Mouse (Mus musculus) cerebellum, postnatal 14 days (tissue): Measurements from ENCODE around the gene Cryzl2.
A peak's percentile ranks its signal among the peaks of the same experiment; 100 is the strongest.

Experiments
- DNase-seq, 2 experiments: peaks; one replicate each; pipeline ENCODE4 v3.0.0; 2021; ENCODE audit warnings: mixed read lengths in 2 of 2

The Cryzl2 gene

DNA sequence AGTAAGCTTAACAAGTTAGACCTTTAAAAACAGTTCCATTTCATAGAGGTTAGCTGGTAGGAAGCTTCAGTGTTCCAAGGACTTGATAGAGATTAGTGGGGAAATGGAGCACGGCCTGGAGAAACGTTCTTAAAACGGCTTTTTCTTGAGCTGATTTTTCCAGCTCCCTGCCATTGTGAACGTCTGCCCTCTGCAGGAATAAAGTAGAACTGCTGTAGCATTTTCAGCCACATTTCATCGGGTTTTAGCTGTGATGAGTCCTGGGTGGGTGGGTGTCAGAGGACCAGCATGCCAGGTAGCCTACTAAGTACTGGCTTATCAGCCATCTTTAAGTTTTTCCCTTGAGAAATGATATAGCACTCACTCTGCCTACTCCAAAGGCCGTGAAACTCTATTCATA is 78.1 kb downstream of the Cryzl2 start:
- DNase-seq: peak; percentile 75 to 80

DNA sequence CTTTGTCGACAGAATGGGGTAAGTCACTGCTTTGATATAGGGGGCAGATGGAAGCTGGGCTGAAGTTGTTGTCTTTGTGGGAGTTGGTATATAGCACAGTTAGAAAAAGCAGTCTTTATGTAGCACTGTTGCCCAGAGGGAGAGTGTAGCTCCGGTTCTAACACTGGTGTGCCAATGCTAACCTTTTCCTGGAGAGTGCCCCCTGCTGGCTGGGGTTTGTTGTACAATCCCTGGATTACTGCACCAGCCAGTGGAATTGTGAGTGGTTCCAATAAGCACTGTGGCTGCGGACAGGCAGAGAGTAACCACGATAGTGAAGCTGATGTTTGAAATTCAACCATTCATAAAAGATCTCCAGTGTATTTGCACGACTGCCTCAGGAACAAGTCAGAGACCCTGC is 79.3 kb downstream of the Cryzl2 start:
- peak in 1 of 2 experiments; percentile 45 for DNase-seq
